Mouse (Mus musculus) stomach, embryonic 14.5 days (tissue): ENCODE measurements around the gene Usp49. TPM values are rescaled to one million over a fixed set of nuclear protein-coding genes. Genes with fewer than 3 reads are reported as not detected.
"Not testable (repeated sequence)": the region's sequence is repeated elsewhere in the genome, so short reads cannot be mapped to it uniquely, and the experiment has no call there.

Experiments
- ATAC-seq: fragments of 200-750 bp; cut with Nextera tagmentation; 2 replicates; pipeline ENCODE4 v1.8.0; 2017; ENCODE audit warnings: low read depth, moderate TSS enrichment; ENCODE audit not compliant: insufficient number of reproducible peaks, insufficient read depth, low FRiP score
- H3K27ac ChIP-seq: fragments of 300-500 bp; sonication (generic); 2 replicates; pipeline ENCODE4 v1.5.1; 2014; ENCODE audit warnings: mild to moderate bottlenecking, low read length, moderate library complexity, mixed read lengths
- H3K27me3 ChIP-seq: fragments of 300-500 bp; sonication (generic); 2 replicates; pipeline ENCODE4 v1.6.1; 2014; ENCODE audit warnings: low read length, control low read depth, mixed read lengths; ENCODE audit not compliant: control insufficient read depth, insufficient read depth
- H3K36me3 ChIP-seq: fragments of 300-500 bp; sonication (generic); 2 replicates; pipeline ENCODE4 v1.6.1; 2014; ENCODE audit warnings: mild to moderate bottlenecking, control low read depth, low read length, moderate library complexity, mixed read lengths; ENCODE audit not compliant: control insufficient read depth, insufficient read depth
- H3K4me1 ChIP-seq: fragments of 300-500 bp; sonication (generic); 2 replicates; pipeline ENCODE4 v1.6.1; 2014; ENCODE audit warnings: low read length, control low read depth, mixed read lengths; ENCODE audit not compliant: control insufficient read depth, insufficient read depth
- H3K4me2 ChIP-seq: fragments of 300-500 bp; sonication (generic); replicated peaks from 2 replicates; pipeline ENCODE4 v1.6.1; 2014; ENCODE audit warnings: low read depth, low read length, control low read depth
- H3K4me3 ChIP-seq: fragments of 300-500 bp; sonication (generic); 2 replicates; pipeline ENCODE4 v1.5.1; 2014; ENCODE audit warnings: low read depth, low read length, control low read depth
- H3K9ac ChIP-seq: fragments of 300-500 bp; sonication (generic); replicated peaks from 2 replicates; pipeline ENCODE4 v1.6.1; 2014; ENCODE audit warnings: low read depth, mild to moderate bottlenecking, control low read depth, low read length, moderate library complexity, mixed read lengths
- H3K9me3 ChIP-seq: fragments of 300-500 bp; sonication (generic); 2 replicates; pipeline ENCODE4 v1.6.1; 2016; ENCODE audit warnings: low read depth, low read length, control low read depth; ENCODE audit not compliant: control insufficient read depth
- WGBS: fragments of 180-500 bp; shearing (Covaris S2); extraction: QIAGEN DNeasy Blood & Tissue Kit; methylation state at CpG from one replicate; pipeline ENCODE4 v1.1.7; 2014; 5-methylcytosine and 5-hydroxymethylcytosine counted together
- polyA plus RNA-seq: library from polyadenylated mRNA; unstranded; fragments of >200 nt; fragmentation: Nextera tagmentation; extraction: Ambion mirVana; gene quantifications from 2 replicates; pipeline ENCODE4 v1.2.1, GENCODE M21; 2014

Gene Usp49
- polyA plus RNA-seq, 1 experiment from 2014 or later = 4.9 TPM

DNA sequence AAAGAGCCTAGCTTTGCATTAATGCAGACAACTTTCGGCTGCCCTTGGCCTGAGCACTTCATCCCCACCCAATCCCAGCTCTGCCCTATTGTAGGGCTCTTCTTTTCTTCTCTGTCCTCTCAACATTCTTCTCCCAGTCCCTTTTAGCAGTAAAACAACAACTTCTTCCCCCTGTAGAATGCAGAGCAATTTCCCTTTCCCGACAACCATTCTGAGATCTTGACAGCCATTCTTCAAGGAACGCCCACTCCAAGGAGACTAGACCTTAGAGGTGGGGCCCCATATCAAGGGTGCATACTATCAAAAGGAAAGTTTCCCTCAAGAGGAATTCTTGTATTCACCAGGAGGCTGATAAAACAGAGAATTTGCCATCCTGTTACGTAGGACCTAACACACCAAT, 18.5 kb downstream of the Usp49 start:
- H3K27ac ChIP-seq = no peak overlapping the region
- 63% methylated on average over 4 of the region's 4 CpGs for WGBS
- H3K9ac ChIP-seq = no peak overlapping the region
- no peak overlapping the region for H3K4me2 ChIP-seq
- no peak overlapping the region for H3K4me3 ChIP-seq
- H3K36me3 ChIP-seq = no peaks in the 10 kb centered on the region
- no peaks in the 10 kb centered on the region for H3K9me3 ChIP-seq
- ATAC-seq = no peak
- no peaks in the 10 kb centered on the region for H3K27me3 ChIP-seq
- no peaks in the 10 kb centered on the region for H3K4me1 ChIP-seq

DNA sequence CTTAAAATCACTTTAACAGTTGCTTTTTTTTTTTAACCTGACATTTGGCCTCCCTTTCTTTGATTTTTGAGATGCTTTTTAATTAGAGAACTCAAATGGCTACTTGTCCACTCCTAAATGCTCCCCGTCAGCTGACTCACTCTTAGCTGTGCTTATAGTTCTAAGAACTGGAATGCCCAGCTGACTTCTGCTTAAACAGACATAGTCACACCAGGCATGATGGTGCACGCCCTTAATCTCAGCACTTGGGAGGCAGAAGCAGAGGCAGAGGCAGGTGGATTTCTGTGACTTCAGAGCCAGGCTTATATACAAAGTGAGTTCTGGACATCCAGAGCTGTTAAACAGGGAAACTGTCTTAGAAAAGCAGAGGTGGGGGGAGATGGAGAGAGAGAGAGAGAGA, 21.5 kb downstream of the Usp49 start:
- H3K9ac ChIP-seq = no peak overlapping the region
- ATAC-seq = no peak
- H3K4me1 ChIP-seq = no peaks in the 10 kb centered on the region
- H3K9me3 ChIP-seq = no peaks in the 10 kb centered on the region
- H3K4me2 ChIP-seq = no peak overlapping the region
- H3K4me3 ChIP-seq = no peak overlapping the region
- WGBS = 84% methylated on average over 2 of the region's 2 CpGs
- no peaks in the 10 kb centered on the region for H3K36me3 ChIP-seq
- H3K27me3 ChIP-seq = no peaks in the 10 kb centered on the region
- H3K27ac ChIP-seq = no peak overlapping the region

DNA sequence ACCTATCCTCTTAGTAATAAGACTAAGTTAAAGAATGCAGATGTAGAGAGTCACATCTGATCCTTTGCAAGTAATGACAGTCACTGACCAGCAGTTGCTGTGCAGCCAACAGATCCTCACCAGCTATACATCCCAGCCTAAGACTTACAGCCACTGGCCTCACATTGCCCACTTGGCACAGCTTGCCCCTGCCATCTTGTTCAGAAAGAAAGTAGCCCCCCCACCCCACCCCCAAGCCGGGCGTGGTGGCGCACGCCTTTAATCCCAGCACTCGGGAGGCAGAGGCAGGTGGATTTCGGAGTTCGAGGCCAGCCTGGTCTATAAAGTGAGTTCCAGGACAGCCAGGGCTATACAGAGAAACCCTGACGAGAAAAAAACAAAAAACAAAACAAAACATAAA, 23.9 kb downstream of the Usp49 start:
- 95% methylated on average over 8 of the region's 8 CpGs for WGBS
- not testable (repeated sequence) for ATAC-seq, H3K4me1 ChIP-seq

DNA sequence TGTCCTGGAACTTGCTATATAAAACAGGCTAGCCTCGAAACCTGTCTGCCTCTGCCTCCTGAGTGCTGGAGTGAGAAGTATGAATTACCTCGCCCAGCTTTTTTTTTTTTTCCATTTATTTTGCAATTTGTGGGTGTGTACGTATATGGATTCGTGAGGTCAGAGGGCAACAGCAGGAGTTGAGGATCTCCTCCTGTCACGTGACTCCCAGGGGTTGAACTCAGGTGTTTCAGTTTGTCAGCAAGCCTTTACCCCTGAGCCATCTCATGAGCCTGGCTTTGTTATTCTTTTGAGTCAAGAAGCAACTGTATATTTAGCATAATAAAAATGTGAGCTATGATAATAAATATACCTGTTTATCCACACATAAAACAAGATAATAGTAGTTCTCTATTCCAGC, 25.2 kb downstream of the Usp49 start:
- Histone ChIP-seq H3K9ac (no peak overlapping the region), H3K4me2 (no peak overlapping the region), H3K4me3 (no peak overlapping the region), H3K27ac (no peak overlapping the region), H3K27me3 (no peaks in the 10 kb centered on the region), H3K9me3 (no peaks in the 10 kb centered on the region), H3K36me3 (no peaks in the 10 kb centered on the region), H3K4me1 (no peaks in the 10 kb centered on the region)
- no peak for ATAC-seq
- 63% methylated on average over 5 of the region's 5 CpGs for WGBS

More for the DNA sequence above, 23.9 kb downstream of the Usp49 start:
- not testable (repeated sequence) for H3K27me3 ChIP-seq, H3K4me2 ChIP-seq, H3K27ac ChIP-seq, H3K4me3 ChIP-seq, H3K9me3 ChIP-seq, H3K9ac ChIP-seq, H3K36me3 ChIP-seq

DNA sequence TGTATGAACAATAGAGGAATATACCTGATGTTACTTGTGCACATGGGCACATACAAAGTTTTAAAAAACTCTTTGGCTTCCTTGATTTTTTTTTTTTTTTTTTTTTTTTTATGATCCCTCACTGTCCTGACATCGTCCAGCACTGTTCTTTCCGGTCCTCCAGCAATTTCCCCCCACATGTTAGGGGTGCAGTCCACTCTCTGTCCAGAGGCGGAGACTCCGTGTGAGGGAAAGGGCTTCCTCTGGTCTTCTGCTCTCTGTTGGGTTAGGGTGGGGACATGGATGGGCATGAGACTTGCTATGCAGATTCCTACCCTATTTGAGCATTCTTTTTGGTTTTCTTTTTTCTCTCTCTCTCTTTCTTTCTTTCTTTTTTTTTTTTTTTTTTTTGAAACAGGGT, 27.4 kb downstream of the Usp49 start:
- no peak overlapping the region for H3K9ac ChIP-seq
- no peak for ATAC-seq
- WGBS = 83% methylated on average over 4 of the region's 4 CpGs

DNA sequence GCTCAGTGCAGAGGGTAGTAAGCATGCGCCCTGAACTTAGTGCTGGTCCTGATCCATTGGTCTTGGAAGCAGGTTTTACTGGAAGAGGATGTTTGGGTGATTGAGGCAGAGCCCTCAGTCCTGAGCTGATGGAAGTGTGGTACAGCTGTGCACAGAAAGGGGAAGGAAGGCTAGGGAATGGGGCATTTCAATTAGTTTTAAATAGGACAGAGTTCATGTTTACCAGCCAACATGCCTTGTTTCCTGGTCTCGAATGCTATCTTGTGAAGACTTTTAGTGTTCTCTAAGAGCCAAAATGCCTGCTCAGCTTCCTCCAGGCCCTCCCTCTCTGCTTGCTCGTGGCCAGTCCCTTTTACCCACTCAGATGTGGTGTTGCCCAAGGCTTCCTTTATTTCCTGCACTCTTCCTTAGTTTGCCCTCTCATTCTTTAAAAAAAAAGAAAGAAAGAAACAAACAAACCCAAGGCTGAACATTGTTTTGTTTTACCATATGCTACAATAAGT, 28.3 kb downstream of the Usp49 start:
- no peak for ATAC-seq
- no peaks in the 10 kb centered on the region for H3K9me3 ChIP-seq
- H3K36me3 ChIP-seq = no peaks in the 10 kb centered on the region; the same call in 1 of the 2 replicates
- no peak overlapping the region for H3K9ac ChIP-seq
- no peaks in the 10 kb centered on the region for H3K27me3 ChIP-seq
- H3K4me2 ChIP-seq = no peak overlapping the region
- H3K4me3 ChIP-seq = no peak overlapping the region
- H3K4me1 ChIP-seq = no peaks in the 10 kb centered on the region
- WGBS = 90% methylated on average over 3 of the region's 3 CpGs
- H3K27ac ChIP-seq = no peak overlapping the region

More for the DNA sequence above, 27.4 kb downstream of the Usp49 start:
- no peaks in the 10 kb centered on the region for H3K27me3 ChIP-seq
- no peak overlapping the region for H3K27ac ChIP-seq
- H3K36me3 ChIP-seq = no peaks in the 10 kb centered on the region
- H3K4me2 ChIP-seq = no peak overlapping the region
- no peaks in the 10 kb centered on the region for H3K9me3 ChIP-seq
- H3K4me3 ChIP-seq = no peak overlapping the region
- no peaks in the 10 kb centered on the region for H3K4me1 ChIP-seq

DNA sequence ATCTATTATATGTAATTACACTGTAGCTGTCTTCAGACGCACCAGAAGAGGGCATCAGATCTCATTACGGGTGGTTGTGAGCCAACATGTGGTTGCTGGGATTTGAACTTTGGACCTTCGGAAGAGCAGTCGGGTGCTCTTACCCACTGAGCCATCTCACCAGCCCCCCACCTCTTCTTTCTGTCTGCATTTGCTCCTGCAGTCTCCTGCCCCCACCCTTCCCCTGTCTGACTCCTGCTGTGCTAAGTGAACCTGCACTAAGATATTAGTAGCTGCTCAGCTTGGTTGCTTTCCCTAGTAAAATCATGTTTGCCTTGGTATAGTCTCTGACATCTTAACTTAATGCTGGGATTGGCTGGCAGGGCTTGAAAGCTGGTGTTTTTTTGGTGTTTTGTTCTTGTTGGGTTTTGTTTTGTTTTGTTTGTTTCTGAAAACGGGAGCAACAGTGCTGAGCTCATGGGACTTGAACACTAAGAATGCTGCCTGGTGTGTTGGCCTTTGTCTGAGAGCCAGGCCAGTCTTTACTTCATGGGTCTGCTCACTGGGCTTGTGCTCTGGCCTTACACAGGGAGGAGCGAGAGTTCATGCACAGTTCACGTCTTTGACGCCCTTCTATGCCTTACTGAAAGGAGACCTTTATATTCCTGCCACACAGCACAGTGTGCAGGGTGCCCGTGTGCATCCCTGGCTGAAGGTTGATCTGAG, 32.7 kb downstream of the Usp49 start:
- H3K4me2 ChIP-seq = no peak overlapping the region
- H3K27me3 ChIP-seq = no peaks in the 10 kb centered on the region
- no peaks in the 10 kb centered on the region for H3K9me3 ChIP-seq
- ATAC-seq = no peak
- no peaks in the 10 kb centered on the region for H3K4me1 ChIP-seq
- H3K36me3 ChIP-seq = no peaks in the 10 kb centered on the region; the same call in 1 of the 2 replicates
- no peak overlapping the region for H3K4me3 ChIP-seq
- H3K9ac ChIP-seq = no peak overlapping the region
- WGBS = 69% methylated on average over 9 of the region's 9 CpGs
- no peak overlapping the region for H3K27ac ChIP-seq

DNA sequence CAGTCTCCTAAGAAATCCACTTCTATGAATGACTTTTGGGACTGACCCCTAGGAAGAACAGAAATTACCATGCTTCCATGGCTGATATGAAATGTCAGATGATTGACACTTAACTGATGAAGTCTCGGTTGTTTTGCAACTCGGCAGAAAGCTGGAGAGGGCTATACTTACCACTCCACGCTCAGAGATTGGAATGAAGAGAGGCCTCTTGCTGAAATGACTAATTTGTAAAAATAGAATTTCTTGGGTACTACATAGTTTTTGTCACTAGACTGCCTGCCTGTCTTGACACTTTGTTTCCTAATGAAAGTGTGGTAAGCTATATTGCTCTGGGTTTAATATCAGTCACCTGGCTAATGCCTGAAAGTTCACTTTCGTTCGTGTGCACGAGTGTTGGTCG, 34.0 kb downstream of the Usp49 start:
- H3K36me3 ChIP-seq = no peaks in the 10 kb centered on the region; the same call in 1 of the 2 replicates
- no peak overlapping the region for H3K4me2 ChIP-seq
- no peaks in the 10 kb centered on the region for H3K4me1 ChIP-seq
- no peak overlapping the region for H3K9ac ChIP-seq
- no peak for ATAC-seq
- H3K27ac ChIP-seq = no peak overlapping the region
- H3K27me3 ChIP-seq = no peaks in the 10 kb centered on the region
- WGBS = 86% methylated on average over 7 of the region's 7 CpGs
- no peak overlapping the region for H3K4me3 ChIP-seq
- no peaks in the 10 kb centered on the region for H3K9me3 ChIP-seq

DNA sequence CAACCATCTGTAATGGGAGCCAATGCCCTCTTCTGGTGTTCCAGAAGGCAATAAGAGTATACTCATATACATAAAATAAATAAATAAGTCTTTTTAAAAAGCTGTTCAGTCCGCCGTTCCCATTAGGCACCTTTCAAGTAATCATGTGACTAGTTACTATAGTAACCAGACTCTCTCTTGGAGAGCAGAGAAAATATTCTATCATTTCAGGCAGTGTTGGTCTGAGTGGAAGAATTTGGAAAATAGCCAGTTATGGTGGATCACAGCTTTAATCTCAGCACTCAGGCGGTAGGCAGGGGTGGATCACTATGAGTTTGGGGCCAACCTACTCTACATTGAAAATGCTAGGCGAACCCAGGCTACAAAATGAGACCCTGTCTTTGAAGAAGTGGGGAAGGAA, 38.7 kb downstream of the Usp49 start:
- H3K4me2 ChIP-seq = no peak overlapping the region
- no peak overlapping the region for H3K27ac ChIP-seq
- H3K27me3 ChIP-seq = no peaks in the 10 kb centered on the region
- WGBS = 54% methylated on average over 4 of the region's 4 CpGs
- no peak overlapping the region for H3K9ac ChIP-seq
- no peak overlapping the region for H3K4me3 ChIP-seq
- H3K4me1 ChIP-seq = peaks cover 5% of the 10 kb centered on the region; the same call in 1 of the 2 replicates
- ATAC-seq = no peak
- no peaks in the 10 kb centered on the region for H3K36me3 ChIP-seq
- no peaks in the 10 kb centered on the region for H3K9me3 ChIP-seq
